Mouse (Mus musculus): ENCODE measurements around the gene Doc2g.

- no peak for TF ChIP-seq CTCF (IDR thresholded peaks at IDR 0.05; ENCODE audit: borderline replicate concordance, extremely low read depth, insufficient read depth, insufficient read length)
- no peak for TF ChIP-seq POLR2A (IDR thresholded peaks at IDR 0.05; ENCODE audit: borderline replicate concordance, extremely low read depth, insufficient read depth, insufficient read length, poor library complexity, severe bottlenecking)
Measured at GRCm38 (mm10) chr19:4017921-4018587, 14.9 kb downstream of the Doc2g start.

Data from brain, embryonic 14.5 days (tissue).